Mouse (Mus musculus): ENCODE measurements at regions not wholly inside any gene's neighbourhood (a gene's known extent, or its start where the extent isn't known, plus 50 kb on each side); places are given as distances from the start of the nearest gene placed in this dataset.

GRCm38 (mm10) chr2:159032147-159032546 lies 237.5 kb downstream of the Dhx35 start:
- no peak for TF ChIP-seq CTCF (IDR thresholded peaks at IDR 0.05; ENCODE audit: low read depth, low read length)
- TF ChIP-seq POLR2A (IDR thresholded peaks at IDR 0.05; ENCODE audit: extremely low read depth, insufficient read depth, low read length), result no peak
